Mouse (Mus musculus): ENCODE data around the gene Sp9.

DNA sequence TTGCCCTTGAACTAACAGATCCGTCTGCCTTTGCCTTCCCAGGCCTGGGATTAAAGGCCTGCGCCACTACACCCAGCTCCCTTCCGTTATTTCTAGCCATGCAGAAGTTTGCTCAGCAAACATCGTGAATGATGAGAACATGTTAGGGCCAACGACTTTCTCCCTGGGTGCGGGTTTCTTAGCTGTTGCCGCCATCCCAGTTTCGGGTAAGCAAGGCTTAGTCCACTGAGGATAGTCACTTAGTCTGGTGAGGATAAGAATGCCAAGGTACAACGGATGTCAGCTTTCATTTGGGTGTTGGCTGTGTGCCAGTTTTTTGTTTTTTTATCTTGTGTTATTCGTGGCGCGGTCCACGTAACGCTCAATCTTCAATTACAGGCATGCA is 41.4 kb downstream of the Sp9 start:
- TF ChIP-seq CTCF (IDR thresholded peaks at IDR 0.05; ENCODE audit: low read depth, low read length) (no peak), POLR2AphosphoS5 (IDR thresholded peaks at IDR 0.05; ENCODE audit: insufficient replicate concordance, low read depth, low read length) (no peak), TAL1 (conservative IDR thresholded peaks at IDR 0.05; ENCODE audit: low read depth, low read length) (no peak), GATA1 (IDR thresholded peaks at IDR 0.05; ENCODE audit: borderline replicate concordance, low read length) (no peak), GATA2 (IDR thresholded peaks at IDR 0.05; ENCODE audit: borderline replicate concordance, low read depth, low read length) (no peak)
